Mouse (Mus musculus) liver, postnatal 0 days (tissue): ENCODE measurements around the gene Slc35f6.

Experiments
- CTCF ChIP-seq: sonication (generic); IDR thresholded peaks from 2 replicates; pipeline ENCODE4 v1.5.1; 2016; ENCODE audit warnings: antibody characterized with exemption, low read depth
- EP300 ChIP-seq: IDR thresholded peaks from 2 replicates; pipeline ENCODE4 v1.6.1; 2016; ENCODE audit warnings: antibody characterized with exemption, low read depth, mild to moderate bottlenecking

GRCm38 (mm10) chr5:30700361-30701000 is 52.7 kb downstream of the Slc35f6 start:
- TF ChIP-seq CTCF (no peak), EP300 (no peak)
